ENCODE assay signal across 17 mouse cellular contexts in the genomic region with DNA sequence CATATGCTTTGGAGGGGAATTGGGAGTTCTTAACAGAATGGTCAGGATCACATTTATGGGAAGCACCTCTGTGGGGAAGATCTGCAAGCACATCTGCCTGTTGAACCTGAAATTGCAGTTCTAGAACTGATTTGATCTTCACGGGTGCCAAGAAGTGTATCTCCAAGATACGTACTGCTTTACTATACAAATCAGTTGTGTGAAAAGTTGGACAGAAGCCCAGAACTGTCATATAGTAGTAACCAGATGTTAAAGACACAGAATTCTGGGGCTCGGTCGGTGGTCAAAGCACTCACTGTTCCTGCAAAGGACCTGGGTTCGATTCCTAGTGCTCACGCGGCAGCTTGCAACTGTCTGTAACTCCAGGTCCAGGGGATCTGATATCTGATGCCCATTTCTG.
"Had no signal": no experiment of that assay in that cellular context is flagged by ENCODE, and none has a peak within 500 bp of the region (broad histone marks: within the 10 kb centered on the region; RNA-seq: fewer than 3 reads in every experiment).

No protein-coding gene starts in this region.

- H3K4me2 ChIP-seq: kidney, embryonic 15.5 days; limb, embryonic 12.5 days; liver, embryonic 12.5 days; liver, embryonic 15.5 days; midbrain, embryonic 13.5 days had no signal

- H3K27me3 ChIP-seq: kidney, embryonic 15.5 days; limb, embryonic 12.5 days; liver, embryonic 12.5 days; liver, embryonic 15.5 days; midbrain, embryonic 13.5 days had no signal

- H3K4me1 ChIP-seq: liver, embryonic 15.5 days had no signal

- ATAC-seq: liver, embryonic 12.5 days; lung, postnatal 0 days; midbrain, embryonic 13.5 days had no signal

- H3K36me3 ChIP-seq: kidney, embryonic 15.5 days; limb, embryonic 12.5 days; liver, embryonic 12.5 days; liver, embryonic 15.5 days; midbrain, embryonic 13.5 days had no signal

- H3K9ac ChIP-seq: kidney, embryonic 15.5 days; limb, embryonic 12.5 days; liver, embryonic 12.5 days; liver, embryonic 15.5 days had no signal

- DNase-seq: kidney, adult 8-10 months; kidney, postnatal 10 days; kidney, postnatal 36 days; layer of hippocampus, postnatal 36 days; liver; lung, adult 2 months; thymus, adult 18-20 months; thymus, postnatal 14 days; thymus, postnatal 4 days had no signal

- H3K27ac ChIP-seq: kidney, embryonic 15.5 days; left cerebral cortex, adult 2 months; limb, embryonic 12.5 days; liver, embryonic 12.5 days; liver, embryonic 15.5 days; macrophage; midbrain, embryonic 13.5 days had no signal

- H3K4me3 ChIP-seq: kidney, embryonic 15.5 days; left cerebral cortex, adult 2 months; limb, embryonic 12.5 days; liver, embryonic 12.5 days; liver, embryonic 15.5 days; midbrain, embryonic 13.5 days had no signal

- H3K9me3 ChIP-seq: kidney, embryonic 15.5 days; limb, embryonic 12.5 days; liver, embryonic 12.5 days; liver, embryonic 15.5 days; midbrain, embryonic 13.5 days had no signal
